Mouse (Mus musculus) cerebellum, adult 9-11 months (tissue): Measurements from ENCODE around the gene Cyp8b1.
A peak's percentile ranks its signal among the peaks of the same experiment; 100 is the strongest.

Experiments used
- DNase-seq: peaks from one replicate; pipeline ENCODE4 v3.0.0; 2022

The Cyp8b1 gene

DNA sequence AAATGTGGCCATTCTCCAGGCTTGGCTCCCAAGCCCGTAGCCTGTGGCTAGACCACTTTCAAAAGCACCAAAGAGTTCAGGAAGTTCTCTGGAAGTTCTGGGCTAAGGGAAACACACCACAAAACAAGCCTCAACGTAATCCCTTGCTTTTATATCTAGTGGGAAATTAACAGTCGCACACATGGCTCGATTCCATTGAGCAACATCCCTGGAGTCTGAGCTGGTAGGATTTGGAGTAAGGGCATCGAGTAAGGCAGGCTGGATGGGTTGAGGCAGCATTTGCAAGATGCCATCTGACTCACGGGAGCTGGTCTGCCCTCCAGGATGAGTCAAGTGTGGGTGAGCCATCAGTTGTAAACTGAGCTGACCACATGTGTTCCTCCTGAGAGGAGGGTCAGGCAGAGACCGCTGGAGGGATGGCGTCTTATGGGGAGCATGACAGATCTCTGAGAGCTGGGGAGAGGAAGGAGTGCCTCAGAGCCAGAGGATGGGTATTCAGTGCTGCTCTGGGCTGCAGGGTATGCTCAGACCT lies 1.8 kb downstream of the Cyp8b1 start:
- no peak for DNase-seq

DNA sequence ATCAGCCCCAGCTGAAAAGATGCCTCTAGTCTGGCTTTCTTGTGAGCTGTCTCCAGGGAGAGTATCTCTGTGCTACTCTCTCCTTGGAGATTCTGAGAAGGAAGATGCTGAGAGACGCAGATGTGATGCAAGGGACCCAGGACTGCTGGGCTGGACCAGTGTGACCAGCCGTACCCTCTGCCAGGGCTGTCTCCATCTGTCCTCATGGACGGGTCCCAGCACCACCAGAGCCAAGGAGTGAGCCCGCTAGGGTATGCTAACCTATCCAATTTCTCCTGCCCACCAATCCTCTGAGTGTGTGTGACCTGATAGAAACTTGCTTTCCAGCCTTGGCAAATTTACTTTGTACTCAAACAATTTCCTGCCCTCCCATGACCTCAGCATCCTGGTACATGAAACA lies 3.3 kb downstream of the Cyp8b1 start:
- no peak for DNase-seq

DNA sequence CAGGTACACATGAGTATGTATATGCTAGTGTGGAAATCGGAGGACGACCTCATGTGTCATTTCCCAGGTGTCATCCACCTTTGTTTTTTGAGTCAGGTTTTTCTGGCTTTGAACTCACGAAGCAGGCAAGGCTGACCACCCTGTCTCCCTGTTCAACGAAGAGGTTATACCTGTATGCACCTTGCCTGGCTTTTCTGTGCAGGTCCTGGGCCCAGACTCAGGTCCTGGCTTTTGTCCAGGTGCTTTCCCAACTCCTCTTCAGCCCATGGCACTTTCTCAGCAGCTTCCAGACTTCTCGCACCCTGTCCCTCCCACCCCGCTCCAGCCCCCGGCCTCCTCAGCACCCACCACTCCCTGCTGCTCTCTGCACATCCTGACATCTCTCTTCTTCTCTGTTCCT lies 4.9 kb downstream of the Cyp8b1 start:
- no peak for DNase-seq

DNA sequence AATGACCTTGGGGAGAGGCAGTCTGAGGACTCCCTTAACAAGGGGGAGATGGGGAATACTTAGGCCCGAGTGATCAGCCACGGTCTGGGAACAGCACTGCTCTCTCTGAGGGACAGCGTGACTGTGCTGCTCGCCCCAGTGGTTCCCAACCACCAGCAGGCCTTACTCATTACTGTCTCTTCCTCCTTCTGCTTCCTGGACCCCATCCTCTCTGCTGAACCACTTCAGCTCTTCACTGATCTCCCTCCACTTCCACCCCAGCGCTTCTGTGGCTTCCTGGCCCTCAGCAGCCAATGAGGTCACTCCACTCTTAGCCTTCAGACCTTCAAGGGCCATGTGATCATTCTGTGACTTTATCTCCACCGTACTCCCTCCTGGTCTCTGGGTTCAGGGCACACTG lies 6.5 kb downstream of the Cyp8b1 start:
- DNase-seq: no peak

DNA sequence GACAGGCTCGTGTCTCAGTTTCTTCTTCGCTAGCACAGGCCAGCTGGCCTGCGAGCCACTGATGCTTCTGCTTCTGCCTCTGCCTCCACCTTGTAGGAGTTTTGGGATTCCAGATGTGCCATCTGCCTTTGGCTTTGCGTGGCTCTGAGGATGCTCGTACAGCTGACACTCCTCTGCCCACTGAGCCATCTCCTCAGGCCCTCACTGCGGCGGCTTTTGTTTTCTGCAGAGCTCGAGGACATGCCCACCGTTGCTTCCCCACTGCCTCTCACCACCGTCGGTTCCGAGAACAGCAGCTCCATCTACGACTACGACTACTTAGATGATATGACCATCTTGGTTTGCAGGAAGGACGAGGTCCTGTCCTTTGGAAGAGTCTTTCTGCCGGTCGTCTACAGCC lies 7.8 kb downstream of the Cyp8b1 start:
- no peak for DNase-seq

DNA sequence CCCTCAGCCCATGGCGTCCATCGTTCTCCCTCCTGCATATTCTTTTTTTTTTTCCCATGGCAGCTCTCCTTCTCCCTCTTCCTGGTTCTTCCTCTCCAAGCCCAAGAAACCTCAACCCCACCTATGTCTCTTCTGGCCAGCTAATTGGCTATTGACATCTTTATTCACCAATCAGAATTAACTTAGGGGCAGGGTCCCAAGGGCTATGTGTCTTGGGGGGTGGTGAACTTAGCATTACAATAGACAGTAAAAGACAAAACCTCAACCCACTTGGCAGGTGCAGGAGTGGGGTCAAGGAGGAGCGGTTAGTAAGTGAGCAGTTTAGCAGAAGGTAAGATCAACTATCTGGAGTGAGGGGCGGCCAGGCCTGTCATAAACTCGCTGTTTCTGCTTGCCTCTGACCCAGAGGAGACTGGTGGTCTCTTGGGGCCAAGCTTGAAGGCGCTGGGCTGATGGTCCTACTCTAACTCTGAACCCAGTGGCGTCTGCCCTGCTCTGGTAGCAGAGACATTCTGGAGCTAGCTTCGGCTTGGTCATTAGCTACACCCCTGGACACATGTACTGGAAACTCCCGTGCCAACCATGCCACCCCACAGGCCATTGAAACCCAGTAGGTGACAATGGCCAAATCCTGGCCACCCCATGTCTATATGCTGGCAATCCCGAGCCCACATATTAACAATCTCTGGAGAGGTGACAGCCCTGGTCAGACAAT lies 8.6 kb downstream of the Cyp8b1 start:
- no peak for DNase-seq

DNA sequence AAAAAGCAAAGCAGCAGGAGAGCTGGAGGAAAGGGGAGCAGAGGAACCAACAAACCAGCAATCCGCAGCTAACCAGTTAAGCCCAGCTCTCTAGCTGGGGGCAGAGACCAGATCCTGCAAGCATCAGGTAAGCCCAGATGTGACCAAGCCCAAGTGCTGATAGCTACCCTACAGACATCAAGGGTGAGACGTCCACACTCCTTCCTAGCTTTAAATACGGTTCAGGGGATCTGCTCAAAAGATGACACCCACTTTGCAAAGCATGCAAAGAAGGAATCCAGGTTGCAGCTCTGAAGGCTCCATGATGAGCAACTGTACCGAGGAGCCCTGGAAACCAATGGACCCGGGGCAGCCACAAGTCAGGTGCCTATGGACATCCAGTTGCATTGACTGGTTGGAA lies 9.6 kb downstream of the Cyp8b1 start:
- no peak for DNase-seq

DNA sequence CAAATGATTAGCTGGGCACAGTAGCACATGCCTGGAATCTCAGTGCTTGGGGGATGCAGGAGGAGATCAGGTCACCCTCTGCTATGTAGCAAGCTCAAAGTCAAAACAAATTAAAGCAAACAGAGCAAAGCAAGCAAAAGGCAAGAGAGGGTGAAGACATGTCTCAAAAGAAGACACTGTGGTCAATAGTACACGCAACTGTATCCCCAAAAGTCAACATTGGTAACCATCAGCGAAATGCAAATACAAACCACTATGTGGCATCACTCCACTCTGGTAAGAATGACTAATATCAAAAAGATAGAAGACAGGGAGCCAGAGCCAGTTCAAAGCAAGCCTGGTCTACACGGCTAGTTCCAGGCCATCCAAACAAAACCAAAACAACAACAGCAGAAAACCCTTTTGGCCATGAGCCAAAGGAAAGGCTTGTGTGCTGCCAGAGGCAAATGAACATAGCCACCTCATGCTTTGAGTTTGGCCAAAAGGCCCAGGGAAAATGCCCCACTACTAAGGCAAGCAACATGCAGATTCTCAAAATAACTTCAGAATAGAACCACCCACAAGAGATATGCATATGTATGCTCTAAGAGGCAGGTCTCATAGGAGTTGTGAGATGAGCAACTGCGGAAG lies 10.4 kb downstream of the Cyp8b1 start:
- no peak for DNase-seq

DNA sequence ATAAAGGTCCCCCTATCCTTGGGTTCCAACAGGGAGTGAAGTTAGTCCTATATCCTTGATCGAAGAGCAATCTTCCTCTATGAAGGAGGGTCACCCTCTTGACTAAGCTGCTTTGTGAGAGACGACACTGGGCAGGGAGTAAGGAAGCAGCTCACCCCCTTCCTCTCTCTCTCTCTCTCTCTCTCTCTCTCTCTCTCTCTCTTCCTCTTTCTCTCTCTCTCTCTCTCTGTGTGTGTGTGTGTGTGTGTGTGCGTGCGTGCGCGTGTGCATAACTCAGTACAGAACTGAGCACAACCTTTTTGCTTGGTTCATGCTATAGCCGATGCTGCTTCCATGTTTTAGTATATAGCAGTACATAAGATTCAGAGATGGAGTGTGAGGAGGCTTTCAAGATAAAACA lies 11.2 kb downstream of the Cyp8b1 start:
- no peak for DNase-seq

DNA sequence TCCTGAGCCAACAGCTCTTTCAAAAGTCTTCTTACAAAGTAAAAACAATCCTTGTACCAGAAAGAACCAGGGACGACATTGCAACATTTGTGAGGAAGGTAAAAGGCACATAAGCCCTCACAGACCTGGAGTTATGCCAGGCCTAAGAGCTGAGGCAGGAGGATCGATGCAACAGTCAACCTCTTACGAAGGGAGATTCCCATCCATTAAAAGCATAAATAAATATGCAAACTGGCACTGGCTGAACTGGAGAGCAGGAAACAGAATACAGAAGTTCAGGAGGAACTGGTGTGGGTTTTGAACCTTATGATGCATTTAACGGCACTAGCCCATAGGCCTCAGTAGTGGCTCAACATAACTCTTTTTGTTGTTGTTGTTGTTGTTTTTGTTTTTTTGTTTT lies 11.8 kb downstream of the Cyp8b1 start:
- no peak for DNase-seq

DNA sequence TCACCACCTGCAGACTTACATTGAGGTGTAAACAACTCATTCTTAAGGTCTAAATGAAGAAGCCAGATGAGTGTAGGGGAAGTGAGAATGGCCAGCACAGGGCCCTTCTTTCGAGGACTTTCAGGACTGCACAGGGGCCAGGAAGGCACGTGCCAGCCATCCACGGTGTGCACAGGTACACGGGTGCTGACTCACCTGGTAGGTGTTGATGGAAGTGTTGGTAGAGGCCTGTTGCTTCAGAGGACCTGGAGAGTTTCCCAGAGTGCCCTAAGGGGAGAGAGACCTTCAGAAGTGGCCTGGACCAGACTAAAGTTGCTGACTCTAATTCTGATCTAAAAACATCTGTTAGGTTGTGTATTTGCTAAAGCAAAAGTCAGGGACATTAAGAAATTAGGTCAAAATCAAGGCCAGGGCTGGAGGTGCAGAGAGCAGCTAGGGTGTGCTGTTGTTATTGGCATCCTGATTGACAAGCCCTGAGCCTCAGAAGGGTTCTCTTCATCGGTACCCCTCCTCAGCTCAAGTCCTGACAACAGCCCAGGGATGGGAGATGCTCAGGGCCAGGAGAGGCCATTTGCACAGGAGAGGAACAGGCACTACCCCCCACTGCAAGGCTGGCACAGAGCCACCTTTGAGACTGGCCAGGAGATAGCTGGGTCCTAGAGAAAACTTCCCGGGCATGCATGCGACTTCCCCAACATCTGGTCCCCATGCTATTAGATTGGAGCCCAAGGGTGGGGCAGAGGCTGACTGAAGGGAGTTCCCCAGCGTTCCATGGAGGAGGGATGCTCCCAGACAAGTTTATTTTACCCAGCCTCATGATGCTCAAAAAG lies 12.4 kb downstream of the Cyp8b1 start:
- DNase-seq: peak; percentile 32

DNA sequence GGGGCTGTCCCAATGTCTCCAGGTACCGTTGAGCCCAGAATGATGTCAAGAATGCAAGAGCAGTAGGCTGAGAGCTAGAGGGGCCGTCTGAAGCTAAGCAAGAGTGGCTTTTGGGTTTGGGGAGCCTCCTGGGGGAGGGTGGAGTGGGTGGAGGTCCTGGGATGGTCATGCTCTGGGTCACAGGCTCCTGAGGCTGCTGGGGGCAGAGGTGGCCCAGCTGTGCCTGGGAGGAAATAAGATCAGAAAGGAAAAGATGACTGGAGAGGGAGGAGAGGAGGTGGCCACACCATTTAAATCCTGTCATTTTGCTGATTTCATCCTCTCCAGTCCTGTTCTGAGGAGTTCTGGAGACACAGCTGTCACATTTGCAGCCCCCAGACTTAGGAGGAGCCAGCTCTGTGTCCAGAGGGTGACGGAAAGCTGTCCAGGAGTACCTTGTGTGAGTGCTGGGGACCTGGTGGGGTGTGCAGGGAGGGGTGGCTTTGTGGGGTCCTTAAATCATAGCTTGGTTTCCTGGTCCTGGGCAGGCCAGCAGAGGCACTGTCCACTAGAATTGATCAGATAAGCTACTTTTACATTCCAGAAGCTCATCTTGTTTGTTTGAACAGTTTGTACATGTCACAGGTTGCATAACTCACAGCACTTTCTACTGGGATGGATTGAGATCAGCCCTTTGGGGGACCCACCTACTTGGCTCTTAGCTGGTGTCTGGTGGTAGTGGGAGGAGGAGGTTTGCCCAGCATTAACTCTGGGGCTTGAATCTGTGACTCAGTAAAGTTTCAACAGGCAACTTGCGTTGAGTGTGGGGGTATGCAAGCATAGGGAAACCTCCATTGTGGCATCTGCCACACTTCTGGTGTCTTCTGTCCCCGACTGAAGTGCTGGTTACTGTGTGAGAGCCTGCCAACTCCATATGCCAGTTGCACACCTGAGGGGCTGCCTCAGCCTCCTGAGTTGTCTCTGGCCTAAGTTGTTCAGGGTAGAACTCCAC lies 14.1 kb downstream of the Cyp8b1 start:
- DNase-seq: no peak

DNA sequence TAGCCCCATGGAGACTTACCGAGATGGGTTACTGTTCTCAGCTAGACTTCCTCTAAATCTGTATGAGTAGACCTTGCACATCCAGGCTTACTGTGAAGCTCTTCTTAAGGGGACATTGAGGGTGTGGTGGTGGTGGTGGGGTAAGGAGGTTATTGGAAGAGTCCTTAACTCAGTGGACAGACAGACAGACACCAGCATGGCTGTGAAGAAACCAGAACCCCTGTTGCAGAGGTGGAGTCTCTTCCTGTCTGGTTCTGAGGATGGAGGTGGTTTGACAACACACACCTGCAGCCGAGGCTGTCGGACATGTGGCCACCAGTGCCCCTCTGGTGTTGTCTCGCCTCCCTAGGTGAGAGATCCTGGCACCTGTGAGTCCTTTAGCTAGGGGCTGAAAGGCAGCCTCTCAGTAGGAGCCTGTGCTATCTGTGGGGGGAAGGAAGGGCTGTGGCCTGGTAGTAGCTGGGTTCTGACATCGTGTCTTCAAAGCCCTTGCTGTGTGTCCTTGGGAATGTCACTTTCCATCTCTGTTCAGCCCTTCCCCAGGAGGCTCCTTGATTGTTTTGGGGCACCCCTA lies 15.7 kb downstream of the Cyp8b1 start:
- DNase-seq: no peak

DNA sequence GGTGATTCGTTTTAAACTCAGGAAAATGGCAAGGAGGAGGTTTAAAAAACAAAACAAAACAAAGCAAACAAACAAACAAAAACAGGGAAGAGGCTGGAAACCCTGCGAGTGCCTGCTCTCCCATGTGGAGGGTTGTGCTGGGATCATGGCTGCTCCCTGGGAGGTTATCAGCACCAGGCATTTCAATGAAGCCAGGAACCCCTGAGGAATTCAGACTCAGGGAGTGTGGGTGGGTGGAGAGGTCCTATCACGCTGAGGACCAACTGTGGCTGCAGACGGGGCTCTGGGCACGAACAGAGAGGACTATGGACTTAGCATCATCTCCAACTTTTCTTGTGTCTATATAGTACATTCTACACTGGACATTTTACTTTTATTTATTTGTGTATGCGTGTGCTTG lies 16.8 kb downstream of the Cyp8b1 start:
- no peak for DNase-seq

DNA sequence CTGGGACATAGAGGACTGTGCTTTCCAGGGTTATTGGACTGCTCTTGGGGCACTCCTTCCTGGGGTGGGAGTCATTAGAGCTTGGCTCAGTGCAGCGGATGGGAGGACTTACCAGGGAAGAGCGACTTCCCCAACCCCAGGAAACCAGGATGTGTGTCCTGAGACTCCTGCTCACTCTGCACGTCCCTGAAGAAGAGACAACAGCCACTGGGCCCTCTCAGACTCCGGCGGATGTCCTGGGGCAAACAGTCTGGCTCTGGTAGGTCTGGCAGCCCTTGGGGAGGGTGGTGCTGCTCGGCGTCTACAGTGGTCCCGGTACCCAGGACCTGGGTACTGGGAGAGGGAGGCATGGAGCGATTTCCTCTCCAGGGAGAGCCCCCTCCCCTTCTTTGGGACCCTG lies 17.9 kb downstream of the Cyp8b1 start, which contains the start of gene Ackr2:
Gene Ackr2, plus strand, starts transcription at position 111 of the 400 bp plus-strand sequence.
- no peak for DNase-seq

DNA sequence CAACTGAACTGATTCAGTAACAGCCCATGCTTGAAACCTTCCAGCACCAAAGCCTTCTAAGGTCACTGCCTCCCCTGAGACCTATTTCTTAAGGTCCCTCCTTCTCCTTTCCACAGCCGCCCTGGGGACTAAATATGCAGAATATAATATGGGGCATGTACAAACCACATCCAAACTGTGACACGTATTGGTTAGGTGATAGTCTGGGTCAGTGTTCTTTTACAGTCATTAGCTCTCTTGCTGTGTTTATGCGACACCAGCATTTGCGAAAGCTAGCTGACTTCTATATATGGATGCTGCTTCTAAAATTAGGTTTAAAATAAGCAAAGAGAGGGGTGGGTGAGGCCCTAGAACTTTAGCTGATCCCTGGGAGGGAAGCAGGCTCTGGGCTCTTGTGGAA lies 19.3 kb downstream of the Cyp8b1 start:
- DNase-seq: no peak

DNA sequence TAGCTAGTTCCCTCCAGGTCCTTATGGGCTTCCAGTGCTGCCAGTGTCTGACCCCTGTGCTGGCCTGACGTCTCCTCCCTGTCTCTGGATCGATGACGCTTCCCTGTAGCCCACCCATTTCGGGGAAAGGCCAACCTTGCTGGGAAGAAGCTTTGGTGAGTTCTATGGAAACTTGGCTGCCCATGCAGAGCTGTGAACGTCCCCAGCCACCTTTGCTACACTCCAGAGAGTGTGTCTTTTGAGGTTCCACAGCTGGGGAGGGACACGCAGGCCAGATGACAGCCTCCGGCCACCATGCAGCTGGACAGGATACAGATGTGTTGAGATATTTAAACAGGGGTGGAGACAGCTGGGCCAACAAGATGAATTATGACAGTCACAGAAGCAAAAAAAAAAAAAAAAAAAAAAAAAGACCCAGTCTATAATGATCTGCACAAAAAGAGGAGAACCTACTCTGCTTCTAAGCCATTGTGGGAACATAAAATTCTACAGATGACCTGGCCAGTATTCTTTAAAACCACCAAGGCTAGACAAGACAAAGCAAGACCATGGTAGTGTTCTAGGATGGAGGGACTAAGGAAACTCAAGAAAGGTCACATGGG lies 20.6 kb downstream of the Cyp8b1 start:
- DNase-seq: no peak

DNA sequence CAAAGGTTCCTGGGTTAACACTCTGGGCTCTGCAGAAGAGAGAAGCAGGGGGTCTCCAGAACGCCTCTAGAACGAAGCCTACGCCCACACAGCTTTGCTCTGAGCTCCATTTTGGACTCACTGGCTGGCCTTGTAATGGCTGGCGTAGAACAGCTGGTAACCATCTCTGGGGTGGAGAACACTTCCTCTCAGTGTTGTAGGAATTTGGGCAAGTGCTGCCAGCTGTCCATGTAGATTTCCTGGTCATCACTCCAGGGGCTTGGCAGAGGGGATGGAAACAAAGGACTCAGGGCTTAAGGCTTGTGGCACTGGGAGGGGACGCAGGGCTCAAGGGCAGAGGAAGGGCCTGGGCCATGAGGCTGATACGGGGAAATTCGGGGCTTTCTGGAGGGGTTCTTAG lies 21.7 kb downstream of the Cyp8b1 start:
- DNase-seq: no peak

DNA sequence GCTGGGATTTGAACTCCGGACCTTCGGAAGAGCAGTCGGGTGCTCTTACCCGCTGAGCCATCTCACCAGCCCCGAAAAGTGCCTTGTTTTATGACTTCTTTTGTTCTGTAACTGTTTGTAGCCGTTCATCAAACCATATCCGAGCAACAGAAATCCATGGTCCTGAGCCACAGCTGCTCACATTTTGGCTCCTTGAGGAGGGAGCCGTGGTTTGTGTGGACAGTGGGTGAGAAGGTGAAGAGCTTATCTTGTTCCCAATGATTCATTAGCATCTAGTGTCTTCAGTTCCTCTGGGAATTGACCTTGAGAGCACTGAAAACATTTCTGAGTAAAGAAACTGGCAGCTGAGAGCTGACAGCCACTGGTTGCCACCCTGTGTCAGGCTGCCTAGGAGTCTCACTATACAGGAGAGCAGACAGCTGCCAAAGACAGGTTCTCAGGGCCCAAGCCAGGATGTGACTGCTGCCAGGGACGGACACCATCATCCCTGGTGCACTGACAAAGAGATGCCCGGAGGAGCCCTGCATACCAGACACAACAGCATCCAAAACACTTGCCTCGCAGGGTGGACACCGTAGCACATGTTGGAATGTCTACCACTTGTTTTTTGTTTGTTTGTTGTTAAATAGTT lies 23.9 kb downstream of the Cyp8b1 start:
- DNase-seq: no peak

DNA sequence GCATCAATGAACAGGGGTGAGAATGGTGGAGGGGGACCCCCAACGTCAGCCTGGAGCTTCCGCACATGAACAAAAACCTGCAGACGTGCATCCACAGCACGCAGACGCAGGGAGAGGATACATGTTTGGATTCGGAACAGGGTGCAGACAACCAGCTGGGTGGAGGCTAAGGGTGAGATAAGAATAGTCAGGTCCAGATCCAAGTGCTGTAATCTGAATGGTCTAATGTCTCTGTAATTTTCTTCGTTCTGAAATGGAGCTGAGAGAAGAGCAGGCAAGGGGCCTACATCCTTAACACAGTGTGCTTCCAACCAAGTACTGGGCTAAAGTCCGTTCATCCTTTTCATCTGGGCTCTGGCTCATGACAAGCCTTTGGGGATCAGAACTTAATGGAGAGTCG lies 24.8 kb downstream of the Cyp8b1 start:
- DNase-seq: no peak

DNA sequence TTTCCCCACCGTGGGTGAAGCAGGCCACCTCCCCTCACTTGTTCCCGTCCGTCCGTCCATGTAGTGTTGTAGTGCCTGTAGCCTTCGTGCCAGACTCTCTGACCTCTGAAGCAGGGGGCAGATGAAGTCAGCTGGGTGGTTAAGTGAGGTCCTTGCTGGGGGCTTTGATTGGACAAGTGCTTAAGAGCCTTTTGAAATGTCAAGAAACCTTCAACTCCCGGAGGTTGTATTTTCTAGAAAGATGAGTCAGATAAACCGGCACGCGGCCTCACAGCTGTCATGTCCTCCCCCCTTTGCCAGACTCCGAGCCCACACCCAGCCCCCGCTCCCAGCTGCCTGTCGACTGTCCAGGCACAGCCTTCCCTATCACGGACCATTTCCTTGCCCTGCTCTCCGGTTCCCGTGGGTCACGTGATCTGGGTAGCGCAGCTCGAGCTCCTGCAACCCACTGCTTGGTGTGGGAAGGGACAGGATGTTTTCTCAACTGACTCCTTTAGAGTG lies 25.6 kb downstream of the Cyp8b1 start:
- DNase-seq: no peak
